Mouse (Mus musculus): ENCODE results near the gene Rtn4rl2. TPM values are rescaled to one million over a fixed set of nuclear protein-coding genes. Genes with fewer than 3 reads are reported as not detected.

The Rtn4rl2 gene
- polyA plus RNA-seq, 1 experiment from 2014 or later: 3.9 TPM

DNA sequence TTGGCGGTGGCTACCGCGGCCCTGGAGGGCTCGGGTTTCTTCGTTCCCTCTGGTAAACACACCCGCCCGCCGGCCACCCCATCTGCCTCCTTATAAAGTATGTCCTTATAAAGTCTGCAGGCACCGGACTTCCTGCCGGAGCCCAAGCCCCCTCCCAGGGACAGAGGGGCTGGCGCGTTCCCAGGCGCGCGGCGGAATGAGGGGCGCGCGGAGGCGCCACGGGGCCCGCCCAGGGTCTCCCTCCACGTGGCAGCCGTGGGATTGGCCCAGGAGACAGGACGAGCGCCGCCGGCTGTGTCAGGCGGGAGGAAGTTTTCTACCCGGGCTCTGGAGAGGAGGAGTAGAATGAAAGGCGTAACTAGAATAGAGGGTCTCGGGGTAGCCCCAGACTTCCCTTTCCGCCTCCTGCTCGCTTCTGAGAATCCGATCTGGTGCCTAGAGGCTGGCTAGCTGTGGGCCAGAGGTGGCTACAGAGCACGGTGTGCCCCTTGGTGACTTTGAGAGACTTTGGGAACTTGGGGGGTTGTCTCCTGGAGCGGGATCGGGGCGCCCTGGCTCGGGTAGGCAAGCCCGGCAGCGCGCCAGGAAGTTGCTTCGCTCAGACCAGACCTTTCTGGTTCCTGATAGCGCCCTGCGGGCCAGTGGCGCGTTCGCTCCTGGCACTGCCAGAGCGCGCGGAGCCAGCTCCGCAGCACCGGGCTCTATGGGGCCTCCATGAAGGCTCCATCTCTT lies 46.3 kb downstream of the Rtn4rl2 start:
- peaks cover 58% of the 10 kb centered on the region for H3K27me3 ChIP-seq (replicated peaks)
- H3K4me1 ChIP-seq: peaks cover 25% of the 10 kb centered on the region
- WGBS: under 1% methylated on average over 49 of the region's 54 CpGs
- H3K4me2 ChIP-seq: peak overlapping the region; percentile 94
- H3K9ac ChIP-seq (replicated peaks): peak overlapping the region; percentile 48
- peak; percentile 74 for ATAC-seq (ENCODE audit: low FRiP score)
- H3K27ac ChIP-seq (replicated peaks): peak overlapping the region; percentile 56; the same call in 1 of the 2 replicates
- peak overlapping the region; percentile 48 for H3K4me3 ChIP-seq (replicated peaks)
- H3K36me3 ChIP-seq: no peaks in the 10 kb centered on the region
- H3K9me3 ChIP-seq (replicated peaks): no peaks in the 10 kb centered on the region

DNA sequence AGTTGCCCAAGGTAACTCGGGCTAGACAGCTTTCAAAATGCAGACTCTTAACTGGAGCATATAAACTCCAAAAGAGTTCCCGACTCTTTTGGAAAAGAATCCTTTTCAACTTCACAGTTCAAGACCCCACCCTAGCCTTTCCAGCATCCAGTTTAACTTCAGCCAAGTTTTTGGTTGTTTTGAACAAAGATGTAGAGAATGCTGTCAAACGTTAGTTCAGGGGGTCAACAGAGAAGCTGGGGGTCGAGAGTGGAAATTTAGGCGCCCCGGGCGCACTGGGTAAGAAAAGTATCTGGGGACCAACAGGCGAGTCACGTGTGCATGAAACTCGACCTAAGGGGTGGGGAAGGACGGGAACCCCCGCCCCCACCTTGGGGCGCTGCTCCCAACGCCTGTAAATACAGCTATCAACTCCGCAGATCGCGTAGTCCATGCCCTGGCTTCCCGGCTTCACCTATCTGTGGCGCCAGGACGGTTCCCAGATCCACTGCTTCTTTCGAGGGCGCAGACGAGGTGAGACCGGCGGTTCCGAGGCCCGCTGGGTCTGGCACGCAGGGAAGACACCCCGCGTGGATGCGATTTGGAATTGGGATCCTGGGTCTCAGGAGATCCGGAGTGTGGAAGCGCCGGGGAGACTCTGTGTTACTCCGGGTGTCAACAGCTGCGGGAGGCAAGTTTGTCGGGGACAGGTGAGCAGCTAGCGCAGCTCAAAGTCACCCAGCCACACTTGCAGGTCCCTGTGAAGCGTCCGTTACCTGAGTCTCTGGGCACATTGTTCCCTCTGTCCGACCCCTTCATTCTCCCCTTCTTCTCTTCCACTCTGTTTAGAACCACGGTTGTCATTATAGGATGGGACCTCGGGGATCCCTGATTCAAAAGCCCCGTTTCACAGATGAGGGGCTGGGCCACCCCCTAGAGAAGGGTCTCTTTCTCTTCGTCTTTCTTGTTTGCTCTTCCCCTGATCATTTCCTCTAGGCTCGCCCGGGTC lies 47.2 kb downstream of the Rtn4rl2 start:
- peaks cover 60% of the 10 kb centered on the region for H3K27me3 ChIP-seq (replicated peaks)
- H3K9ac ChIP-seq (replicated peaks): peak overlapping the region; percentile 48
- ATAC-seq (ENCODE audit: low FRiP score): no peak

DNA sequence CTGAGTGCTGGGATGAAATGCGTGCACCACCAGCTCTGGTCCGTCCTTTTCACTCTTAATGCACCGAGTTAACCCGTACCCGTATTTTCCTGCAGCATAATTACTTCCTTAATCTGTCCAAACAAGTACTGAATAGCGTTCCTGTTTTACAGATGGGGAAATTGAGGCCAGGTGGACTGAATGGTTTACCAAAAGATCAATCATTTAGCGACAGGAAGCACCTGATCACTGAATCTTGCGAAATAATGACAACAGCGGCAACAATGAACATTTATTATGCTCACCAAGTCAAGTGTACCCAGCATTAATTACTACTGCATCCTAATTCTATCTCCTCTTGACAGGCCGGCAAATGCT lies 47.9 kb downstream of the Rtn4rl2 start, which contains the start of gene Slc43a1:
Gene Slc43a1 (plus strand): TSS at position 258 of the 357 bp plus-strand sequence.
- H3K4me3 ChIP-seq (replicated peaks): peak within 1 kb of the TSS; percentile 48
- H3K27me3 ChIP-seq (replicated peaks): peaks cover 60% of the 10 kb centered on the region
- H3K9me3 ChIP-seq (replicated peaks): no peaks in the 10 kb centered on the region
- no peak for ATAC-seq (ENCODE audit: low FRiP score)
- H3K36me3 ChIP-seq: no peaks in the 10 kb centered on the region
- no peak within 1 kb of the TSS for H3K27ac ChIP-seq (replicated peaks)
- peak within 1 kb of the TSS; percentile 94 for H3K4me2 ChIP-seq
- H3K9ac ChIP-seq (replicated peaks): peak within 1 kb of the TSS; percentile 48
- H3K4me1 ChIP-seq: peaks cover 25% of the 10 kb centered on the region
- 15% methylated on average over 10 of the region's 10 CpGs for WGBS

More for the DNA sequence above, 47.2 kb downstream of the Rtn4rl2 start:
- WGBS: under 1% methylated on average over 47 of the region's 47 CpGs
- H3K4me2 ChIP-seq: peak overlapping the region; percentile 94
- H3K27ac ChIP-seq (replicated peaks): no peak overlapping the region
- no peaks in the 10 kb centered on the region for H3K9me3 ChIP-seq (replicated peaks)
- H3K36me3 ChIP-seq: no peaks in the 10 kb centered on the region
- peak overlapping the region; percentile 48 for H3K4me3 ChIP-seq (replicated peaks)
- H3K4me1 ChIP-seq: peaks cover 25% of the 10 kb centered on the region

DNA sequence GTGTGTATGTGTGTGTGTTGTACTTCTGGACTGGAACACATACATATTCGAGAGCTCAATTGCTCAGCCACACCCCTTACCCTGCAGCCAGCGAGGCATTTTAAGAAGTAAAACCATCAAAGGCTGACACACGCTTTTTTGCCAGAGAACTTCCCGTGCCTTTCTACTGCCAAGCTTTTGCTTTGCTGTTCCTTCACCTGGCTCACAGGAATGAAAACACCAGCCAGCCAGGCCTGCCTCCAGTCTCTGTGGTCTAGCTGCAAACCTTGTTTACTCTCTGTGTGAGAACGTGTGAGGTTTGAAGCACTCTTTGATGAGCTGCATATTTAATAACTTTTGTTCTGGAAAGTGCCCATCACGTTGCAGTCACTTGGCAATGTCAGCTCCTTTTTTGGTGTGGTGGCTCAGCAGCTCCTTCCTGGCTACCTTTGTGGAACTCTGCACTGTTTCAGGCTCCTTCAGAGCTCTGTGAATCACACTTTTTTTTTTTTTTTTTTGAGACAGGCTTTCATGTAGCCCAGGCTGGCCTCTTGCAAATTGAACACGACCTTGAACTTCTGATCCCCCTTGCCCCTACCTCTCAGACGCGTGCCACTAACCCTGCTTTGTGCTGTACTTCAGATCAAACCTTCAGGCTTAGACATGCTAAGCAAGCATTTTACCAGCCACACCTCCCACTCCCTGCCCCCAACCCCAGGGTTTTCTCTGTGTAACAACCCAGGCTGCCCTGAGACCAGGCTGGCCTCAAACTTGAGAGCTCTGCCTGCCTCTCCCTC lies 48.5 kb downstream of the Rtn4rl2 start:
- H3K4me2 ChIP-seq: no peak overlapping the region
- H3K27ac ChIP-seq (replicated peaks): no peak overlapping the region
- no peaks in the 10 kb centered on the region for H3K9me3 ChIP-seq (replicated peaks)
- no peak for ATAC-seq (ENCODE audit: low FRiP score)
- WGBS: 28% methylated on average over 9 of the region's 9 CpGs
- no peak overlapping the region for H3K9ac ChIP-seq (replicated peaks)
- H3K4me3 ChIP-seq (replicated peaks): no peak overlapping the region
- H3K36me3 ChIP-seq: no peaks in the 10 kb centered on the region
- H3K4me1 ChIP-seq: peaks cover 25% of the 10 kb centered on the region
- H3K27me3 ChIP-seq (replicated peaks): peaks cover 60% of the 10 kb centered on the region

DNA sequence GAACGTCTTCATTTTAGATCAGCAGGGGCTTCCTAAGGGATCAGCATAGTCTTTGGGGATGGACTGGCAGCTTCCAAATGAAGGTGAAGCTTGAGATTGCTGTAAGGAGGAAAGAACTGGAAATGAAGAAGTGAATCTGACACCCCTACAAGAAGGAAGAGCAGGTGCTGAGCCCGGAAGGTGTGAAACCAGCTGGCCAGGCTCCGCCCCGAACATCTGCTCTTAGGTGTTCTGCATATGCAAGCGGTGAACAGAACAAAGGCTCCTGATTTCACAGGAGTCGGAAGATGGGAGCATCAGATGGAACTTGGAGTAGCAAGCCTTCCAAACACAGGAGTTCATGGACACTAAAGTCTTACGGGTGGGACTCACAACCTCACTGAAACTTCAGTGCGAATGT lies 49.4 kb downstream of the Rtn4rl2 start:
- WGBS: 66% methylated on average over 8 of the region's 8 CpGs
- H3K36me3 ChIP-seq: no peaks in the 10 kb centered on the region

DNA sequence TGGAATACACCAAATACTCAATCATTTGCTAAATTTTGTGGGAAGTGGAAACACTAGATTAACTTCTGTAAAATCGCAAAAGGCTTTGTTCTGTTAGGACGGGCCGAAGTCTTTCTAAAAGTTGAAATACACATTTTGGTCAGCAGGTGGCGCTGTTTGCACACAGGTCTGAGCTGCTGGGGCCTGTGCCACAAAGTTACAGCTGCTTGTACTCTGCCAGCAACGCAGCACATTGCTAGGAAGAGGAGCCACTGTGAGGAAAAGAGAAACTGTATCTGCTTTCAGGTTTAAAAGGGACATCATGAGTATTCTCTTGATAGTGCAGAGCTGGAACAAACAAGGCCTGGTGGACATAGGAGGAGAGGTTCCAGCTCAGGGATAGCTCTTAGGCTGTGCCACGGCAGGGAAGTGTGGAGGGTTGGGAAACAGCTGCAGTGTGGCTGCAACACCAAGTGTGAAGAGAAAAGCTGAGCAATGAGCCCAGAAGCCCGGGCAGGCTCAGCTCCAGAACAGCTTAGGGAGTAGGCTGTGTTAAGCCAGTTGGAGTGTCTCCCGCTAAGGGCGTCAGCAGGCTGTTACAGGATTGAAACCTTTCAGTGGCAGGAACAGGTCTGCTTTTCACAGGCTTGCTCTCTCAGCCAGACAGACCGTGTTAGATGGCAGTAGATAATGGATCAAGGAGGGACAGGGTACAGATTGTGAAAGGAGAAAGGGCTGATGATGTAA lies 54.7 kb downstream of the Rtn4rl2 start:
- H3K27me3 ChIP-seq (replicated peaks): peaks cover 6% of the 10 kb centered on the region
- 37% methylated on average over 10 of the region's 10 CpGs for WGBS
- no peaks in the 10 kb centered on the region for H3K9me3 ChIP-seq (replicated peaks)
- peak; percentile 69 for ATAC-seq (ENCODE audit: low FRiP score)
- peaks cover 14% of the 10 kb centered on the region for H3K4me1 ChIP-seq
- H3K27ac ChIP-seq (replicated peaks): peak overlapping the region; percentile 34; the same call in 1 of the 2 replicates
- H3K36me3 ChIP-seq: 0 out of 2 replicates have a peak, but pooled peaks cover 7% of the 10 kb centered on the region
- no peak overlapping the region for H3K4me3 ChIP-seq (replicated peaks)
- no peak overlapping the region for H3K4me2 ChIP-seq
- H3K9ac ChIP-seq (replicated peaks): no peak overlapping the region

More for the DNA sequence above, 49.4 kb downstream of the Rtn4rl2 start:
- Histone ChIP-seq H3K4me1 (peaks cover 25% of the 10 kb centered on the region), H3K27ac (replicated peaks) (no peak overlapping the region), H3K4me3 (replicated peaks) (no peak overlapping the region), H3K27me3 (replicated peaks) (peaks cover 59% of the 10 kb centered on the region), H3K4me2 (no peak overlapping the region), H3K9me3 (replicated peaks) (no peaks in the 10 kb centered on the region), H3K9ac (replicated peaks) (no peak overlapping the region)
- ATAC-seq (ENCODE audit: low FRiP score): no peak

DNA sequence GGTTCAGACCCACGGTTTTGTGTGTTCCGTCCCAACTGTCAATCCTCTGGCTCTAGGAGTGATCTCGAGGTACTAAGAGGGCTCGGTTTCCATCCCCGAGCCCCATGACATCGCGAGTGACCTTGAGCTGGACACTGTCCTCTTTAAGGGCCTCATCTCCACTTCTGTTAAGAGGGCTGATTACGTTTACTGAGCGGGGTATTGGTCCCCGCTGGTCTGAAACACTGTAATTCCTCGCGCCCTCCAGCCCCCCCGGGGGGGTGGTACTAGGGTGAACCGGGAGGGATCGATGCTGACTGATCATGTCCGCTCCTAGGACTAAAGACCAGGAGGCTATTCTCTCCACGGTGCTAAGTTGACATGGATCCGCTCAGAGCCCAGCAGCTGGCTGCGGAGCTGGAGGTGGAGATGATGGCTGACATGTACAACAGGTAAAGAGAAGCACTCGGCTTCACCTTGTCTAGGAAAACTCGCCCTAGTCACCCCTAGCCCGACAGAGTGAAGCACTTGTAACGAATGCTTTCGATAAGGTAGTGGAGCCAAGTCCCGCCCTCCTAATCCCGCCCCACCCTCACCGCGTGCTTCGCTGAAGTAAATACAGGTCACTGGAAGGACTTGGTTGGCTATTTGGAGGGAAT lies 59.1 kb downstream of the Rtn4rl2 start:
- Histone ChIP-seq H3K4me1 (peaks cover 18% of the 10 kb centered on the region), H3K9ac (replicated peaks) (peak overlapping the region; percentile 62), H3K27ac (replicated peaks) (no peak overlapping the region), H3K36me3 (0 out of 2 replicates have a peak, but pooled peaks cover 7% of the 10 kb centered on the region), H3K4me3 (replicated peaks) (peak overlapping the region; percentile 97), H3K27me3 (replicated peaks) (no peaks in the 10 kb centered on the region), H3K4me2 (peak overlapping the region; percentile 99), H3K9me3 (replicated peaks) (no peaks in the 10 kb centered on the region)
- WGBS: under 1% methylated on average over 29 of the region's 29 CpGs
- no peak; the same call in 1 of the 2 replicates for ATAC-seq (ENCODE audit: low FRiP score)

DNA sequence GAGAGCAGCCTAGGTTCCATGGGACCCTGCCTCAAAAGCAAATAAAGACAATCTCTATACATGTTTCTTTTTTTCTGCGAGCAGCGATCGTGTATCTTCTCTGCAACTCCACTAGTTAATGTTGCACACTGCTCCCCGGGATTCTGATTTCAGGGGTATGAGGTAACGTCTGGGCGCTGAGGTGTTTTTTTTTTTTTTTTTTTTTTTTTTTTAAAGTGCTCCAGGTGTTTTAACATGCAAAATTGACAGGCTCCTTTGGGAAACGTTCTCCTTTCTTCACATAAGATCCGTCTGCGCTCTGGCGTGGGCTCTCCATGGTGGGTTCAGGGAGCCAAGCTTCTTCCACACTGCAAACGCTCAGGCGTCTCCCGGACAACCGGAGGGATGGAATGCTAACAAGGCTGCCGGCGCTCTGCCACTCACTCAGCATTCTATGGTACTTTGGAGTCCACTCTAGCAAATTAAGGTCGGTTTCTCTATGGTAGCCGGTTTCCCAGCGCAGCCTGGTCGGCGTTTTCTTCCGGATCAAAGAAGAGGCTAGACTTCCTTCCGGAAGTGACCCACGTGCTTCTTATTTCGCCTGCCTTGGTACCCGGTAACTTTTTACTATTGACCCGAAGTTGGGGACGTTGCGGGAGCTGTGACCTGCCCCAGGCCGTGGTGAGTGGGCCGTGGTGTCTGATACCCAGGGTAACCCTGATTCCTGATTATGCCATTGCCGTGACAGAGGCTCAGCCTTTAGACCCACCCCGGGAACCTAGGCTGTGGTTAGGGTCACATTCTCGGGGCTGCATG lies 59.8 kb downstream of the Rtn4rl2 start, which contains the start of gene Timm10:
Gene Timm10 (plus strand): TSS at position 510 of the 795 bp plus-strand sequence.
- Histone ChIP-seq H3K9me3 (replicated peaks) (no peaks in the 10 kb centered on the region), H3K36me3 (0 out of 2 replicates have a peak, but pooled peaks cover 7% of the 10 kb centered on the region), H3K4me1 (peaks cover 14% of the 10 kb centered on the region), H3K27ac (replicated peaks) (peak within 1 kb of the TSS; percentile 66), H3K27me3 (replicated peaks) (0 out of 2 replicates have a peak, but pooled peaks cover 1% of the 10 kb centered on the region), H3K4me2 (peak within 1 kb of the TSS; percentile 99), H3K9ac (replicated peaks) (peak within 1 kb of the TSS; percentile 62), H3K4me3 (replicated peaks) (peak within 1 kb of the TSS; percentile 97)
- WGBS: under 1% methylated on average over 34 of the region's 34 CpGs
- peak; percentile 93 for ATAC-seq (ENCODE audit: low FRiP score)

DNA sequence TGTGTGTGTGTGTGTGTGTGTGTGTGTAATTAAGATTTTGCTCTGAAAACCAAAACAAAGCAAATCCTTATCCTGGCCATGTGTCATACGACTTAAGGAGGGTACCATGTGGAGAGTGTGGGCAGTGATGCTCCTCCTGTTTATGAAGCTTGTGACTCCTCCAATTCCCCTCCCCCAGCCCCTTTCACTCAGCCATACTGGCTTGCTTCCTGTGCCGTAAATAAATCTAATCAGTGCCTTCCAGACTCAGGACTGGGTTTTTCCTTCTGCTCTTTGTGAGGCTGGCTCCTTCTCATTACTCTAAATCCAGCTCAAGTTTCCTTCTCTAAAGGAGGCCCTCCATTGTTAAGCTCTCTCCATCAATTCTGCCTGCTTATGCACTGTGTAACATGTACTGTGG lies 63.3 kb downstream of the Rtn4rl2 start:
- 50% methylated on average over 2 of the region's 2 CpGs for WGBS
- H3K36me3 ChIP-seq: no peaks in the 10 kb centered on the region
- peaks cover 13% of the 10 kb centered on the region for H3K4me1 ChIP-seq
- no peak overlapping the region for H3K27ac ChIP-seq (replicated peaks)
- no peaks in the 10 kb centered on the region for H3K9me3 ChIP-seq (replicated peaks)
- no peak overlapping the region for H3K9ac ChIP-seq (replicated peaks)
- H3K4me3 ChIP-seq (replicated peaks): no peak overlapping the region
- ATAC-seq (ENCODE audit: low FRiP score): no peak
- H3K4me2 ChIP-seq: no peak overlapping the region
- peaks cover 12% of the 10 kb centered on the region; the same call in 1 of the 2 replicates for H3K27me3 ChIP-seq (replicated peaks)

Data from neural tube, embryonic 15.5 days (tissue).